Mouse (Mus musculus): ENCODE results near the gene Shq1. TPM values are rescaled to one million over a fixed set of nuclear protein-coding genes. Genes with fewer than 3 reads are reported as not detected.
A peak's percentile ranks its signal among the peaks of the same experiment; 100 is the strongest.

Gene Shq1
- 1 to 10 TPM; 6.1 to 6.6 TPM for total RNA-seq (2021)
- long read RNA-seq, experiment 1, partial matches to known transcripts, result 0 of 9 reads
- long read RNA-seq, experiment 1, other reads (novel, unspliced or antisense), result 5 of 9 reads
- long read RNA-seq, experiment 2, transcript Shq1-204 (11 exons, 1,990 nt), result major isoform, 9 of 10 reads
- long read RNA-seq, experiment 2, partial matches to known transcripts, result 0 of 10 reads
- long read RNA-seq, experiment 2, other reads (novel, unspliced or antisense), result 1 of 10 reads

DNA sequence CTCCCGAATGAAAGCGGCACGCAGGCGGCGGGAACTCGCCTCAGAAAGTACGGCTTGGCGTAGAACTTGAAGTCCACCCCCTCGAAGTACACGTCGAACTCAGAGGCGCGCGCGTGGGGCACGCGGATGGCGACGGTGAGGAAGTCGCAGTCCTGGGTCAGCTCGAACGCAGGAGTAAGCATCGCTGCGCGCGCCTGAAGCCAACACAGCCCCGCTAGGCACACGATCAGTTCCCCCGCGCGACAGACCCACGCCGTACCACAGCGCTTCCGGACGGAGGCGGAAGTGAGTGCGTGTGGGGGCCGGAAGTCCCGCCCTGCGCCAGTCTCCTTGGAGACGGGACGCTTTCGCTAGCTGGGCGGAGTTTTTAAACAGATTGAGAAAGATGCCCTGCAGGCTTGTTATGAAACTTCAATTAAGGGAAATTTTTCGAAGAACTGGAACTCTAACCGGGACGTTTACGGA, at the start of gene Shq1:
Gene Shq1, minus strand, starts transcription at position 278 of the 465 bp plus-strand sequence.
- peak; percentile 79 to 89 for DNase-seq (ENCODE audit: low spot score in 2 of 2)

DNA sequence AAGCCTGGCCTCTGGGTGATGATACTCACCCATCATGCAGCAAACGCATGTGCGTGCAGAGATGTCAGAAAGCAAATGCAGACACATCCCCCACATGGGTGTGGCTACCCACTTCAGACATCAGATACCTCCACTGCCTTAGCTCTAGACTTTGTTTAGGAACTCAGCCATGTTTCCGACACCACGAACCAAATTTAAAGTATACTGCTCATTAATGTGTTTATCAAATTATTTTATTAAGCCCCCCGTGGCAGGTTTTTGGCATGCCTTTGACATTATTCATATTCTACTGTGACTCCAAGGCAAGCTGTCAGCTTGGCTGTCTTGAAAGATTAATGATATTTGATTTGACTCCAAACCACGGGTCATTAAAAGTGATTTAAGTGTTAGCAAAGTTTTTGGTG, 49.1 kb upstream of the Shq1 start:
- no peak for DNase-seq (ENCODE audit: low spot score in 2 of 2)

DNA sequence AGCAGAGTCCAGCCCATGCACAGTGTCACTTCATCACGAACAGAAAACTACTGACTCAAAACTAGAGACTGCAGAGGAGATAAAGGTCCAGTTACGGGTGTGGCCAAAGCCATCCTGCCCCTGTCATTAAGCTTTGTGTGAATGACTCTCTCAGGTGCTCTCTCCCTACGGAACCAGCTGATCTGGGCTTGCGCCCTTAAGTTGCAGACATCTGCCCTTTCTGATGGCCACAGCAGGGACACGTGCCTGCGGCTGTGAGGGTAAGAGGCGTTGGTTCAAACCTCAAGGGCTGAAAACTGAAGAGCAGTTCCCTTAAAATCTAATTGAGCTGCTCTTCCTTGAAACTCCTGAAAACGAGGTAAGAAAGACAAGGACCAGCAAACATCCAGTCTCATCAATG, 45.9 kb upstream of the Shq1 start:
- DNase-seq (ENCODE audit: low spot score in 2 of 2), result no peak

DNA sequence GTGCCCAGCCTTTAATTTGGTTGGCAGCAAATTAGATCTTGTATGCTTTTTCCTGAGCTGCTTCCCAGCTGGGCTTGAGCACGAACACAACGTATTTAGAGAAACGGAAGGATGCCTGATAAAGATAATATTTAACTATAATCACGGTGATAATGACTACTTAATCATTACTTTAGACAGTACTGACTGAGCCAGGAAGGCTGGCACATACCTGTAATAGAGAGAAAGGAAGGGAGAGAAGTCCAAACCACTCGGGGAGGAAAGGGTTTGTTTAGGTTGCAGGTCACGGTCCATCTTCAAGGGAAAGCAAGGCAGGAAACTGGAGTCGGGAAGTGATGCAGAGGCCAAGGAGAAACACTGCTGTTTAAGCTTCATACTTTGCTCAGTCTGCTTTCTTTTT, 45.2 kb upstream of the Shq1 start:
- DNase-seq (ENCODE audit: low spot score in 2 of 2), result no peak

DNA sequence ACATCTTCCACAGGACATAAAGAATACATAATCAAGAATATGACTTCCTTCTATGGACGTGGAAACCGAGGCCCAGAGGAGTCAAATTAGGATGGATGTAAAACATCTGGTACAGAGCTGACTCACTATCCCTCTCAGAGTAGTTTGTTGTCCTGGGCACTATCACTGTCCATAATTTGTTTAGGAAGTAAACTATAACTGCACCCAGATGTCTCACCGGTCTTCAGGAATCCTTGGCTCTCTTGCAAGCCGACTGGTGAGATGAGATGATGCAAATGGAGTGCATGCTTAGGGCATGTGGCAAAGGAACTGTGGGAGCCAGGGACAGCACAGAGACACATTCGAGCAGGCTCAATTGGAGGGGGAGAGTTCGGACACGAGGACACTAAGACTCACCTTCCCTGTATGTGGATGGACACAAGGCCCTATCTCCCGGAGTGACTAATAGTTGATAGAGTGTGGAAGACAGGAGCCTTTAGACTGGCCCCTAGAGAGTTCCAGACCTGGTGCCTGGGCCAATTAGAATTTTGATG, 44.4 kb upstream of the Shq1 start:
- DNase-seq (ENCODE audit: low spot score in 2 of 2), result no peak

DNA sequence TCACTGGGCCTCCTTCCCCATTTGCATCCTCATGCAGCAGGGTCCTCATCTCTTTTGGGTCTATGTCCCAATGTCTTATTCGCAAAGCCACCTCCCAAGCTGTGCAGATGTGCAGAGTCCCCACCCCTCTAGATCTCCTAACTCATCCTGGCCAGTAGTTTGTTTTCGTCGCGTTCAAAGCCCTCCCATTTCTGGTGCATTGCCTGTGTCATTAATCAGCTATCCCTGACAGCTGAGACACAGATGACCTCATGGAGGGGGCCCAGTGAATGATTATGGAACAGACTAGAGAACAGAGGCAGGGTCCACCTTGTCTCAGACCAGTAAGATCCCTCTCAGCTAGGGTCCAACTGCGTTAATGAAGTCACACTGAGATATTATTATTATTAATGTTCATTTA, 39.9 kb upstream of the Shq1 start:
- no peak for DNase-seq (ENCODE audit: low spot score in 2 of 2)

DNA sequence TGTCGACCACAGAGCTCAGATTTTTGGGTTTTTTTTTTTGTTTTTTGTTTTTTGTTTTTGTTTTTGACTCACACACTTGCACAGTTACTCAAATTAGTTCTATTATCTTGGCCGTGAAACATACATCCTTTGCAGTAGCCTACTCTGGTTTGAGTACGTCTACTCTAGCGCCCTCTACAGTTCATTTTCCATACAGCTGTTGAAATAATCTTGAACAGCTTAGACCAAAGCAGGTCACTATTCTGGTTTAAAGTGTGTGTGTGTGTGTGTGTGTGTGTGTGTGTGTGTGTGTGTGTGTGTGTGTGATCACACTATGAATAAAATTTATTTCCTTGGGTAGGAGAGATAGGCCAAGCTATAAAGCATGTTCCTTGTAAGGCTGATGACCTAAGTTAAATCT, 39.2 kb upstream of the Shq1 start:
- peak in 1 of 2 experiments; percentile 19 for DNase-seq (ENCODE audit: low spot score in 2 of 2)

DNA sequence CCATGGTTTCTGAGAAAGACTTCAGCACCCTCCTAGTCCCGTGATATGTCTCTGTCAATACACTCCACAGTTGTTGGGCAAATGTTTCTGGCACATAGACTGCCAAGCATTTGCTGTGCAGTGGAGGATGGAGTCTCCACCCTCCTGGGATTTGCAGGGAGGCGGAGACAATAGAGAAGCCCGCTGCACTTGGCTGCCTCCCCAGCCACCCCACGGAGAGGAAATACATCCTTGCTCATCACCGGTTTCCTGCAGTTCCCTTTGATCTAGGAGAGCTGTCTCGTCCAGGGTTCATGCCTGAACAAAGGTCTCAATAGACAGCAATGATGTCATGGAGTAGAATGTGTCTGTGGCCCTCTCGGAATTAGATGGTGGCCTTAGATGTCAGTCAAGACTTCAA, 38.5 kb upstream of the Shq1 start:
- DNase-seq (ENCODE audit: low spot score in 2 of 2), result peak in 1 of 2 experiments; percentile 12

DNA sequence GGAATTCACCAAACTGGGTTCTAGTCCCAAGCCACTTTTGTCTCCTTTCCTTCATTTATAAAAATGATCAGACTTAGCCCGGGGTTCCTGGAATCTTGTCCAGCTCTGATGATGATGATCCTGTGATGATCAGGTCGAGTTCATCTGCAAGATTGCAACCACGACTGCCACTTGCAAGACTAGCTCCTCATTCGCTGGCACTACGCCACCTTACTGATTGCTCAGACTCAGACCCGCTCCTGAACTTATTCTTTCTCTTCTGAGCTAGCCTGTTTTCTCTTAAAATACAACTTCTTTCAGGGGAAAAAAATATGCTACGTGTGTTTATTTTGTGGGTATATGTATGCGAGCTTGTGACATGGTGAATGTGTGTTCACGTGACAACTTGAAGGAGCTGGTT, 38.0 kb upstream of the Shq1 start:
- no peak for DNase-seq (ENCODE audit: low spot score in 2 of 2)

DNA sequence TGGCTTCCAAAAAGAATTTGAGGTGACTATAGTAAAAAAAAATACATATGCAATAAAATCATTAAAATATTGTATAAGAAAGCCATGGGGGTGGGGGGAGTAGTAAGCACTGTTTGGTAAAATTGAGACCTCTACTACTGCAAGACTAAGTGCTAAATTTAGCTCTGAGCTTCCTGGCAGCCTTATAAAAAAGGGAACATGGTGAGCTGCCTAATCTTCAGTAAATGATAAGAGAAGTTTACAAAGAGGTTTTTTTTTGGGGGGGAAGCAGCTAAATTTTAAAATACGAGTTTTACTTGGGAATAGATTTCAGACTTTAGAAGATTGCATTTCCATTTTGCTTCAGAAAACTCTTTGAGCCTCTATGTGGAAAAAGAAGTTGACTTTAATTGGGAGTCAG, 37.3 kb upstream of the Shq1 start:
- DNase-seq (ENCODE audit: low spot score in 2 of 2), result no peak

DNA sequence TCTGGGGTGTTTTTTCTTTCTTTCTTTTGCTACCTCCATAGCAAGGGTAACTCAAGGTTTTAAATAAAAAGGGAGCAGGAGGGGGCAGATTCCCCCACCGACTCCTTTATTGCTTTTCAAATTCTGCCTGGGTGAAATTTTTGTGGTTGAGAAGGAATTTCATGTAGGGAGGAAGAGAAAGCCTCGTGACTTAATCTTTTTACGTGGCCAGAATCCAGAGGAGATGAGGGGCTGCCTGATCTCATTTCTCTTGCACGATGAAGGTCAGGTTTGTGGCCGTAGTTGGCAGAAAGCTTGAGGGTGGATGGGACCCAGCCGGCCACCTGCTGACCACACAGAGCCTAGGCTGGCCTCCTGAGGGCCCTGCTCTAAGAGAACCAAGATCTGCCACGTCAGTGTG, 36.6 kb upstream of the Shq1 start:
- no peak for DNase-seq (ENCODE audit: low spot score in 2 of 2)

DNA sequence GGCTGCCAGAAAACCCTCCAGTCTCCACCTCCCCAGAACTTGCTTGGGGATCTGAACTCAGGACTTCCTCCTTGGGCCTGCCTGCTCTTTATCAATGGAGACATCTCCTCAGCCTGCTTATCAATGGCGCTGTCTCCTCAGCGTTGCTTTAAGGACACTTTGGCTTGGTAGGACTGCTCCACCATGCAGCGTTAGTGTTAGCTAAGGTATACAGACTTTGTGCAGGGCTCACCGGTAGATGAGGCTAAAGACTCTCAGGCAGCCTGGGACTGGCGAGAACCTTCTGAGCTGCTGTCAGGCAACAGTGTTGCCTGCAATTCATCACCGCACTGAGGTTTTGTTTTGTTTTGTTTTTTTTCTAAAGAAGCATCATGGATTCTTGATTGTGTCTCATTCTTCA, 35.9 kb upstream of the Shq1 start:
- DNase-seq (ENCODE audit: low spot score in 2 of 2), result no peak

DNA sequence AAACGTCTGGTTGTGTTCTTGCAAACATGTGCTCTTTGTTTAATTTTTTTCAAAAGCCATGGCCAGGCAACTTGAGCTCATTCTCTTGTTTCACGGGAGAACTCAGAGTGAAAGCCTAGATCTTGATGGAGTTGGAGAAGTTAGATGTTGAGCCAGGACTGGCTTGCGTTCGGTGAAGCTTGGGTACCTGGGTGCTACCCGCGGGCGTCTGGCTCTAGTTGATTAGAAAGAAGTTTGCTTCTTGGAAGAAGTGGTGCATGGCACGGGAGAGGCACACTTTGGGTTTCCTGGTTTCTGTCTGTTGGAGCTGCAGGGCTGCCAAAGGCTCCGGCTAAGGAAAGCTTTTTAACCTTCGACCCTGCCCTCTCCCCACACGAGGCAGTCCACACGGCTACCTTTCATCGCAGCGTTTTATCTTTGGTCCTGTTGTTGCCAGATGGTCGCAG, 34.4 kb upstream of the Shq1 start:
- DNase-seq (ENCODE audit: low spot score in 2 of 2), result no peak

DNA sequence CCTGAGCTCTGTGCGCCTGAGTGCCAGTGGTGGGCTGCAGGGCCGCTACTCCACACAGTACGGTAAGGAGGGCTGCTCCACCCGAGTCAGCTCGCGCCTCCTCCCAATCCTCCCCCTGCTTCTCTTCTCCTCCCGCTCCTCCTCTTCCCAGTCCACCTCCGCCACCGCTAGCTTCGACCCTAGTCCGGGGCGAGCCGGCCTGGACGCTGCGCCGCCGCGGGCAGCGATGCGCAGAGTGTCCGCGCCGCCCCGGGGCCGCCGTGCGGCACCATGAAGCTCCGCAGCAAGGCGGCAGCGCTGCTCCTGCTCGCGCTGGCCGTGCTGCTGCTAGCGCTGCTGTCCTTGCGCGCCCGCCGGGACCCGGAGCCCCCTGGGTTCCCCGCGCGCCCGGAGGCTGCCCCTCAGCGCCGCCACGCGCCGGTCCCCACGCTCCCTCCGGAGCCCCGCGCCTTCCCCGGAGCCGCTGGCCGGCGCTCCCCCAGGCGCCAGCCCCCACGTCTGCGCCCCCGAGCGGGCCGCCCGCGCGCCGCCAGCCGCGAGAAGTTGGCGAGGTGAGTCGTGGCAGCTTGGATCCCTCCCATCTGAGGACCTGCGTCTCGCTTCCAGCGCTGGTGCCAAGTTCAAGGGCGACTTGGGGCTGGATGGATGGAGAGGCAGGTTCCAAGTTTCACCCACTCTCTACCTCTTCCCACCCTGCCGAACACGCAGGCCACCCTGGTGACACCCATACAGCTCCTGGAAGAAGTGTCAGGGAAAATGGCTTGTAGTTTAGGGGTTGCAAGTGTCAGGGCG, 33.8 kb upstream of the Shq1 start, which contains the start of gene Gxylt2:
Gene Gxylt2, plus strand, starts transcription at position 161 of the 792 bp plus-strand sequence.
- peak; percentile 7 to 26 for DNase-seq (ENCODE audit: low spot score in 2 of 2)

DNA sequence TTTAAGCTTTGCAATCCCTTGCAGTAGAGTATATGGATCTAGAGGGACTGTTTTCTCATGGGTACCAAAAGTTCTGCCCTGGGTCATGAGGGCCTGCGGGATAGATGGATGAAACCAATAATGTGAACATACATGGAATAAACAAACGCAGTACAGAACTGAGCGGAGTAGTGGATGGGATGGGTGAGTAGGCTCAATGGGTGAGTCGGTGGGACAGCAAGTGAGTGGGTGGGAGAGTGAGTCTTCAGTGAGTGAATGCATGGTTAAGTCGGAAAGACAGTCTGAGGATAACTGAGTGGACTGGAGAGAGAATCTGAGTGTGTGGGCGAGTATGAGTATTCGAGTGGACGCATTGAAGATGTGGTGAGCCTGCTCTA, 33.2 kb upstream of the Shq1 start:
- no peak for DNase-seq (ENCODE audit: low spot score in 2 of 2)

DNA sequence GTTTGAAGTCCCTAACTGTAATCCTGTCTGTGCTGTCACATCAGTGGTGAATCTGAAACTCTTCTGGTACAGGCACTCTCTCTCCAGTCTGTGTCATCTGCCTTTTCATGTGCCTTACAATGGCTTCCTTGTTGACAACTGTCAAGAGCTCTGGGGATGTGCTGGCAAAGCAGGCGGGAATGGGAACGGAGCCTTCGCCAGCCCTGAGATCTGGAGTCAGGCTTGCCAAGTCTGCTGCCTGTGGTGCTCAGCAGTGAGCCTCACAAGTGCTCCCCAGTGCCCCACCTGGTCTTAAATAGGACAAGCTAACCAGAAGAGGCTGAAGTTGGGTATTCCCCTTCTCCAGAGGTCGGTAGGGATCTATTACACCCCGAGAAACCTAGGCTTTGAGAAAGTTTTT, 29.8 kb upstream of the Shq1 start:
- DNase-seq (ENCODE audit: low spot score in 2 of 2), result peak in 1 of 2 experiments; percentile 17

DNA sequence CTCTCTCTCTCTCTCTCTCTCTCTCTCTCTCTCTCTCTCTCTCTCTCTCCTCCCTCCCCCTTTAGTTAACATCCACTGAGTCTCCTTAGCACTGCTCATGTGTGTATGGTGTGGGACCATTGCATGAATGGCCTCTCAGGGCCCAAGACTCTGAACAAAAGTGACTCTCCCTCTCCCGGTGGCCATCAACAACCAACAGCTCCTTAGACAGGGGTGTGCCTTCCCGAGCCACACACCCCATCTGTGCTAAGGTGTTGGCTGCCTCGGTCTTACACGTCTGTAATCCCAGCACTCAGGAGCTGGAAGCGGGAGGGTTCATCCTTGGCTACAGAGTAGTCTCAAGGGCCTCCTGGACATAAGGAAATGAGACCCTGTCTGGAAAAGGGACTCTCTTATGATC, 29.0 kb upstream of the Shq1 start:
- DNase-seq (ENCODE audit: low spot score in 2 of 2), result no peak

DNA sequence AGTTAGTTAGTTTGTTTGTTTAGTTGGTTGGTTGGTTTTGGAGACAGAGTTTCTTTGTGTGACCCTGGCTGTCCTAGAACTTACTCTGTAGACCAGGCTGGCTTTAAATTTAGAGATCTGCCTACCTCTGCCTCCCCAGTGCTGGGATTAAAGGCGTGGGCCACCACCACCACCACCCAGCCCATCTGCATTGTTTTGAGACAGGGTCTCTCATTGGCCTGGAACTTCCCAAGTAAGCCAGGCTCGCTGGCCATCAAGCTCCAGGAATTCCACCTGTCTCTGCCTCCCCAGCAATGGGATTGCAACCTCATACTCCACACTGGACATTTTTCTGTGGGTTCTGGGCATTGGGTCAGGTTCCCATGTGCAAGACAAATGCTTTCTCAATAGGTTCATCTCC, 15.4 kb upstream of the Shq1 start:
- DNase-seq (ENCODE audit: low spot score in 2 of 2), result no peak

DNA sequence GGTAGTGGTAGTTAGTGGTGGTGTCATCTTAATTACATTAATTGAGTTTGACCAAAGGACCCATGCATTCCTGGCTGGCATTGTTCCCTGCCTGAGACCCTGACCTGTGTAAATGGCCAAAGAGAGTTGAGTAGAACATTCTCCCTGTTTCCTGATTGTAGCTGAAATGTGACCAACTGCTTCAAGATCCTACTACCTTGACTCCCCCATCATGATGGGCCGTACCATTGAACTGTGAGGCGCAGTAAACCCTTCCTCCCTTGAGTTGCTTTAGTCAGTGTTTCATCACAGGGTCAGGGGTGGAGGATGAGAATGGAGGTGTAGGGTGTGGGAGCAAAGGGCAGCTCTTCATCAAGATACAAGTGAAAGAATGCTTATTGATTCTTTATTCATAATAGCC, 7.7 kb upstream of the Shq1 start:
- no peak for DNase-seq (ENCODE audit: low spot score in 2 of 2)

DNA sequence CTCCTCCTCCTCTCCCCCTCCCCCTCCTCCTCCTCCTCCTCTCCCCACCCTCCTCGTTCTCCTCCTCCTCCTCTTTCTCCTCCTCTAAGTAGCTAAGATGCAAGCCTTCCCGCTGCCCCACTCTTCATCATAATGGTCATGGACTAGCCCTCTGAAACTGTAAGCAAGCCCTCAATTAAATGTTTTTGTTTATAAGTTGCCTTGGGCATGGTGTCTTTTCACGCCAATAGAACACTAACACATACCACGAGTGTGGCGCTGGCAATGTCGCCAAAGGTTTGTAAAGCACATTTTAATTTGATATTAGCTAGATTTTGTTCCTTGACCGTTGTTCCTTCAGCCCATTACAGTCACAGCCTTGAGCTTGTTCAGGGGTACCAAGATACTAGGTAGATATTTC, 5.5 kb upstream of the Shq1 start:
- DNase-seq (ENCODE audit: low spot score in 2 of 2), result no peak

DNA sequence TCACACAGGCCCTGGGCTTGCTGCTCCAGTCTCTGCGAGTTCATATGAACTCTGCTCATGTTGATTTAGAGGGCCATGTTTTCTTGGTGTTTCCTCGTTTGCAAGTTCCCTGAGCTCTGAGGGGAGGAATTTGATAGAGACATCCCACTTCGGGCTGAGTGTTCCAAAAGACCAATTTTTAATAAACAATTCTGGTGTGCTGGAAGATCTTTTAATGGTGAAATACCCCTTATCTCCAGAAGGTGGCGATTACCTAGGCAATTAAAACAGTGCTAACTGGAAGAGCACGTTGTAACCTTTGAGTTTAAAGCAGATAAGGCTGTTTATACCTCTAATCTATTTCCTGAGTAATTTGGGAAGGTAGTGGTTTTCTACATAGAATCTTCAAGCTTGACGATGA, 4.0 kb upstream of the Shq1 start:
- peak in 1 of 2 experiments; percentile 41 for DNase-seq (ENCODE audit: low spot score in 2 of 2)

DNA sequence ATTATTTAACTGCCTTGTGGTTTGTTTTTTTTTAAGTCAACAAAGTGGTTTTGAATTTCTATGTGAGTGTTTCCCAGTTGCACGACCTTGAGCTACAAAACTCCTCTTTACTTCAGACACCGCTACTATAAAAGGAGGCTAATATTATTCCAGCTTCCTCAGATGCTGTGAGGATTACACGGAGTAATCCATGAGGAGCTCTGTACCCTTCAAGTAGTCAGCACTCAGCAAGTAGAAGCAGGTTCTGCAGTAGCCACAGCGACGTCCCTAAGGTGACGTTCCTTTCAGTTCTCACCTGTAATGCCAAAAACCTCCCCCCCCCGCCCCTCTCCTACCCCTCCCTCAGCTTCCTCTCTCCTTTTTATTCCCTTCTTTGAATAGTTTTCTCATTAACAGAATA, 444 bp upstream of the Shq1 start:
- DNase-seq (ENCODE audit: low spot score in 2 of 2), result no peak
